Mouse (Mus musculus) heart, embryonic 15.5 days (tissue): Measurements from ENCODE around the gene Aspdh. TPM values are rescaled to one million over a fixed set of nuclear protein-coding genes. Genes with fewer than 3 reads are reported as not detected.
A peak's percentile ranks its signal among the peaks of the same experiment; 100 is the strongest.

Experiments used
- ATAC-seq: fragments of 200-750 bp; cut with Nextera tagmentation; replicated peaks from 2 replicates; pipeline ENCODE4 v1.8.0; 2017; ENCODE audit warnings: low read depth, moderate TSS enrichment; ENCODE audit not compliant: insufficient number of reproducible peaks, insufficient read depth, low FRiP score
- H3K27ac ChIP-seq: fragments of 300-500 bp; sonication (generic); 2 replicates; pipeline ENCODE4 v1.5.1; 2015; ENCODE audit warnings: mild to moderate bottlenecking, inconsistent platforms
- H3K27me3 ChIP-seq: fragments of 300-500 bp; sonication (generic); 2 replicates; pipeline ENCODE4 v1.6.1; 2015; ENCODE audit warnings: inconsistent platforms
- H3K36me3 ChIP-seq: fragments of 300-500 bp; sonication (generic); 2 replicates; pipeline ENCODE4 v1.6.1; 2015; ENCODE audit warnings: mild to moderate bottlenecking, inconsistent platforms
- H3K4me1 ChIP-seq: fragments of 300-500 bp; sonication (generic); replicated peaks from 2 replicates; pipeline ENCODE4 v1.6.1; 2015; ENCODE audit warnings: inconsistent platforms
- H3K4me2 ChIP-seq: fragments of 300-500 bp; sonication (generic); 2 replicates; pipeline ENCODE4 v1.6.1; 2015; ENCODE audit warnings: inconsistent platforms, mild to moderate bottlenecking, moderate library complexity
- H3K4me3 ChIP-seq: fragments of 300-500 bp; sonication (generic); 2 replicates; pipeline ENCODE4 v1.5.1; 2015; ENCODE audit warnings: mild to moderate bottlenecking, inconsistent platforms
- H3K9ac ChIP-seq: fragments of 300-500 bp; sonication (generic); 2 replicates; pipeline ENCODE4 v1.6.1; 2015; ENCODE audit warnings: mild to moderate bottlenecking, inconsistent platforms
- H3K9me3 ChIP-seq: fragments of 300-500 bp; sonication (generic); replicated peaks from 2 replicates; pipeline ENCODE4 v1.6.1; 2016; ENCODE audit warnings: inconsistent platforms
- WGBS: fragments of 180-500 bp; shearing (Covaris S2); methylation state at CpG from one replicate; pipeline ENCODE4 v1.1.7; 2015; ENCODE audit warnings: mixed read lengths; 5-methylcytosine and 5-hydroxymethylcytosine counted together
- polyA plus RNA-seq: library from polyadenylated mRNA; unstranded; fragments of >200 nt; fragmentation: Nextera tagmentation; extraction: Ambion mirVana; gene quantifications from 2 replicates; pipeline ENCODE4 v1.2.1, GENCODE M21; 2015

The Aspdh gene
- polyA plus RNA-seq, 1 experiment from 2014 or later: 0.43 TPM

- Histone ChIP-seq H3K4me3 (no peak overlapping the region), H3K4me1 (peaks cover 49% of the 10 kb centered on the region), H3K4me2 (no peak overlapping the region), H3K9ac (no peak overlapping the region), H3K27ac (peak overlapping the region; percentile 19; the same call in 1 of the 2 replicates), H3K27me3 (peaks cover 49% of the 10 kb centered on the region), H3K9me3 (no peaks in the 10 kb centered on the region), H3K36me3 (0 out of 2 replicates have a peak, but pooled peaks cover 3% of the 10 kb centered on the region)
- 30% methylated on average over 12 of the region's 12 CpGs for WGBS
- ATAC-seq: no peak
Measured at GRCm38 (mm10) chr7:44446070-44446855, 18.9 kb upstream of the Aspdh start.

DNA sequence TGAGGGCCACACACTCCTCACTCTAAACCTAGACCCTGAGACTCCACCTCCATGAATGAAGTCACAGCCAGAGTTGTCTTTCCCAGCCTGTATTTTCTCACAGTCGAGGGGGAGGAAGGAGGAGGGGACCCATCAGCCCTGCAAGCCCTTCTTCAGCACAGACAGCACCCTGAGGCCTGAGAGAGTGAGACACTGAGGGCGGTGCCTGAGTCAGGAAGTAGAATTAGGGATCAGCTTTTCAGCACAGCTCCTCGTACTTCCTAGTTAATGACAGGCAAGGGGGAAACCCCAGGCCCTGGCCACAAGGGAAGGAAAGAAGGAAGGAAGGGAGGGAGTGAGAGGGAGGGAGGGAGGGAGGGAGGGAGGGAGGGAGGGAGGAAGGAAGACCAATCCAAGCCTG, 11.9 kb upstream of the Aspdh start:
- no peak overlapping the region for H3K4me3 ChIP-seq
- no peaks in the 10 kb centered on the region for H3K36me3 ChIP-seq
- no peaks in the 10 kb centered on the region for H3K9me3 ChIP-seq
- H3K9ac ChIP-seq: peak overlapping the region; percentile 31; the same call in 1 of the 2 replicates
- no peak overlapping the region; the same call in 1 of the 2 replicates for H3K27ac ChIP-seq
- ATAC-seq: peak; percentile 38; the same call in 1 of the 2 replicates
- 21% methylated on average over 3 of the region's 3 CpGs for WGBS
- H3K4me1 ChIP-seq: peaks cover 6% of the 10 kb centered on the region
- H3K27me3 ChIP-seq: no peaks in the 10 kb centered on the region
- no peak overlapping the region for H3K4me2 ChIP-seq

DNA sequence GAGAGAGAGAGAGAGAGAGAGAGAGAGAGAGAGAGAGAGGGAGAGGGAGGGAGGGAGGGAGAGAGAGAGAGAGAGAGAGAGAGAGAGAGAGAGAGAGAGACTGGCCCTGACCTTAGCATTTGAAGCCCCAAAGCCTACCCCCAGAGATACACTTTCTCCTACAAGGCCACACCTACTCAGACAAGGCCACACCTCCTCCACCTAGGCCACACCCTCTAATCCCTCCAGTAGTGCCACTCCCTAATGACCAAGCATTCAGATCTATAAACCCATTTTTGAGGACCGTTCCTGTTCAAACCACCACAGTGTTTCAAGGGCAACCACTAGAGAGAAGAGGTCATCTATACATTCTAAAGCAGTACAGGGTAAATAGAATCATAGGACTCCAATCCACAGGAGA, 8.9 kb upstream of the Aspdh start:
- no peak overlapping the region for H3K9ac ChIP-seq
- 86% methylated on average over 1 of the region's 1 CpGs for WGBS
- no peak for ATAC-seq

GRCm38 (mm10) chr7:44460067-44460466, 5.1 kb upstream of the Aspdh start:
- no peak overlapping the region for H3K9ac ChIP-seq
- no peak for ATAC-seq
- H3K4me1 ChIP-seq: peaks cover 15% of the 10 kb centered on the region
- no peak overlapping the region for H3K4me3 ChIP-seq
- H3K27me3 ChIP-seq: peaks cover 47% of the 10 kb centered on the region
- no peak overlapping the region for H3K4me2 ChIP-seq
- peaks cover 9% of the 10 kb centered on the region; the same call in 1 of the 2 replicates for H3K36me3 ChIP-seq
- H3K9me3 ChIP-seq: no peaks in the 10 kb centered on the region; the same call in 1 of the 2 replicates
- 71% methylated on average over 6 of the region's 6 CpGs for WGBS
- H3K27ac ChIP-seq: no peak overlapping the region

More for the DNA sequence above, 8.9 kb upstream of the Aspdh start:
- Histone ChIP-seq H3K4me2 (no peak overlapping the region), H3K4me1 (peaks cover 6% of the 10 kb centered on the region), H3K9me3 (no peaks in the 10 kb centered on the region; the same call in 1 of the 2 replicates), H3K36me3 (peaks cover 2% of the 10 kb centered on the region; the same call in 1 of the 2 replicates), H3K4me3 (no peak overlapping the region), H3K27ac (no peak overlapping the region), H3K27me3 (peaks cover 22% of the 10 kb centered on the region)

DNA sequence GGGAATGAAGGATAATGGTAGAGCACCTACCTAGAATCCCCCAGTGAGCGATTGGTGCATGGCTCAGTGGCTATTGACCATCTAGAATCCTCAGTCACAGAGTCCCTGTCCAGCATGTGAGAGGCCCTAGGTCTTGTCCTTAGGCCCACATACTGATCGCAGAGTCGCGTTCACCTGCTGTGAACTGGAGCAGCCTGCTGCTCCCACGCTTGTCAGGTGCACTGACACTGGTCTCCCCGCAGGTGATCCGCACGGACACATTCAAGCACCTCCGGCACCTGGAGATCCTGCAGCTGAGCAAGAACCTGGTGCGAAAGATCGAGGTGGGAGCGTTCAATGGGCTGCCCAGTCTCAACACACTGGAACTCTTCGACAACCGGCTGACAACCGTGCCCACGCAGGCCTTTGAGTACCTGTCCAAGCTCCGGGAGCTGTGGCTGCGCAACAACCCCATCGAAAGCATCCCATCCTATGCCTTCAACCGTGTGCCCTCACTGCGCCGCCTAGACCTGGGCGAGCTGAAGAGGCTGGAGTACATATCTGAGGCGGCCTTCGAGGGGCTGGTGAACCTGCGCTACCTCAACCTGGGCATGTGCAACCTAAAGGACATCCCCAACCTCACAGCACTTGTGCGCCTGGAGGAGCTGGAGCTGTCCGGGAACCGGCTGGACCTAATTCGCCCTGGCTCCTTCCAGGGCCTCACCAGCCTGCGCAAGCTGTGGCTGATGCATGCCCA, 4.3 kb upstream of the Aspdh start:
- Histone ChIP-seq H3K27me3 (peaks cover 47% of the 10 kb centered on the region), H3K4me2 (no peak overlapping the region), H3K4me3 (no peak overlapping the region), H3K4me1 (peaks cover 15% of the 10 kb centered on the region), H3K36me3 (peaks cover 9% of the 10 kb centered on the region; the same call in 1 of the 2 replicates), H3K27ac (no peak overlapping the region), H3K9me3 (no peaks in the 10 kb centered on the region; the same call in 1 of the 2 replicates), H3K9ac (no peak overlapping the region)
- no peak for ATAC-seq
- WGBS: 80% methylated on average over 31 of the region's 31 CpGs

- WGBS: 62% methylated on average over 57 of the region's 57 CpGs
- H3K4me1 ChIP-seq: peaks cover 15% of the 10 kb centered on the region
- H3K9ac ChIP-seq: no peak overlapping the region
- peaks cover 9% of the 10 kb centered on the region; the same call in 1 of the 2 replicates for H3K36me3 ChIP-seq
- no peak for ATAC-seq
- H3K27me3 ChIP-seq: peaks cover 47% of the 10 kb centered on the region
- no peaks in the 10 kb centered on the region; the same call in 1 of the 2 replicates for H3K9me3 ChIP-seq
- H3K27ac ChIP-seq: no peak overlapping the region
- H3K4me2 ChIP-seq: no peak overlapping the region
- no peak overlapping the region for H3K4me3 ChIP-seq
Measured at GRCm38 (mm10) chr7:44461503-44462217, 3.5 kb upstream of the Aspdh start.

GRCm38 (mm10) chr7:44462218-44463055, 2.8 kb upstream of the Aspdh start:
- Histone ChIP-seq H3K9me3 (no peaks in the 10 kb centered on the region; the same call in 1 of the 2 replicates), H3K4me1 (peaks cover 22% of the 10 kb centered on the region), H3K9ac (0 out of 2 replicates have a peak overlapping the region, but pooled peaks have one; percentile 43), H3K27ac (no peak overlapping the region), H3K36me3 (peaks cover 9% of the 10 kb centered on the region; the same call in 1 of the 2 replicates), H3K4me2 (peak overlapping the region; percentile 55), H3K27me3 (peaks cover 47% of the 10 kb centered on the region), H3K4me3 (peak overlapping the region; percentile 32)
- 24% methylated on average over 77 of the region's 77 CpGs for WGBS
- no peak for ATAC-seq

DNA sequence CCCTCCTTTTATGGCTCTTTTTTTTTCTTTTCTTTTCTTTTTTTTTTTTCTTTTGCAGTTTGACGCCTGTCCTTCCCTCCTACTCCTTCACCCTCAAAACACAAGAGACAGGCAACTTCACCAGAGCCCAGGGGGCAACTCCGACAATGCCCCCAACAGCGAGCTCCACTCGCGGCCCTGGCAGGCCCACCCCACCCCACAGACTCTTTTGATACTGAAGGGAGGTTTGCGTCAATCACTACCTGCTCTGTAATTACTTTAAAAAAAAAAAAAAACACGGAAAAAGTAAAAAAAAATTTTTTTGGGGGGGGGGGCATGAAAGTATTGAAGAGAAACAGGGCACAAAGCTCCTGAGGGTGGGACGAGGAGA, 2.1 kb upstream of the Aspdh start:
- no peak for ATAC-seq
- WGBS: 31% methylated on average over 8 of the region's 8 CpGs
- H3K27ac ChIP-seq: no peak overlapping the region
- H3K36me3 ChIP-seq: peaks cover 9% of the 10 kb centered on the region; the same call in 1 of the 2 replicates
- peak overlapping the region; percentile 55; the same call in 1 of the 2 replicates for H3K4me2 ChIP-seq
- peaks cover 47% of the 10 kb centered on the region for H3K27me3 ChIP-seq
- peaks cover 24% of the 10 kb centered on the region for H3K4me1 ChIP-seq
- H3K9me3 ChIP-seq: no peaks in the 10 kb centered on the region; the same call in 1 of the 2 replicates
- peak overlapping the region; percentile 32; the same call in 1 of the 2 replicates for H3K4me3 ChIP-seq
- H3K9ac ChIP-seq: no peak overlapping the region

DNA sequence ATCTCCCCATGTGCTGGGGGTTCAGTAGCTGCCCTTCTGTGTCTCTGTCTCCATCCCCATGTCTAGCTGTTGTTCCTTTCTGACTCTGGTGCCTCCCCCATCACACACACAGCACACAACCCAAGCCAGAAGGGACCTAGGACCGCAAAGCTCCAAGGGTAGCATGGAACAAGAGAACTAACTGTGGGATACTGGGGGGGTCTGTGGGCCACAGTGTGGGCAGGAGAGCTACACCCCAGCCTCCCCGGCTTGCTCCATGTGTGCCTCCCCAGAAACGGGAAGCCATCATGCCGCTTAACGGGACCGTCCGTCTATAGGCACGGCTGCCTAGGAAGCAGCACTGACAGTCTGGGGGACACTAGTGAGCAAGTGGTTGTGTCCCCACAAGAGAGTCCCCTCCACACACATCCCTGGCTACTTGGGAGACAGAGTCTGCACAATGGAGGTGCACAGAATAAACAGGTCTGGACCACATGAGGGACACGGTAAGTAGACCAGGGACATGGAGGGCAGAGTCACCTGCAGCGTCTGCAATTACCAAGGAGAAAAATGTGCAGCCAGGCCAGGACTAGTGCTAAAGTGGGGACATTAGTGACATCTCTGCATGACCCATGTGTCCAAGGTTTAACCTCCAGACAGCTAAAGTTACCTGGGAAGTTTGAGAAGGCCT, 1.5 kb upstream of the Aspdh start:
- ATAC-seq: no peak
- no peak overlapping the region for H3K27ac ChIP-seq

DNA sequence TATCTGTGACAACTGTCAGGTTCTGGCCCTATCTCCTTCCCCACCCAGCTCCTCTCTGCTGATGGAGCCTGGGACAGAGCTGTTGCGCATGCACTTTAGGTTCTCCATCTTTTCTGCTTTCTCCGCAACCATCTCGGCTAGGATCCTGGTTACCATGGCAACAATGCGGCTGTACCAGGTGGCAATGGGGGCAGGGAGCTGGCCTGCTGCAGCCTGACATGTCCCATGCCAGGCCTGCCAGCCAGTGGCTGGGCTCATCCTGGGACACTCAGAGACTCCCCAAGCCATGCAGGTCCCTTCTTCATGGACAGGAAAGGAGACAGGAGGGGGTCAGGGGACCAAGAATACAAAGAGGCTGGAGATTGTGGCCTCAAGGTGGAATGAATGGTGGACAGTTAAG, 680 bp upstream of the Aspdh start:
- no peaks in the 10 kb centered on the region for H3K9me3 ChIP-seq
- no peak overlapping the region for H3K4me3 ChIP-seq
- no peak overlapping the region for H3K4me2 ChIP-seq
- no peak for ATAC-seq
- peaks cover 42% of the 10 kb centered on the region for H3K27me3 ChIP-seq
- peaks cover 9% of the 10 kb centered on the region; the same call in 1 of the 2 replicates for H3K36me3 ChIP-seq
- H3K27ac ChIP-seq: no peak overlapping the region
- 37% methylated on average over 4 of the region's 4 CpGs for WGBS
- H3K4me1 ChIP-seq: peaks cover 37% of the 10 kb centered on the region
- H3K9ac ChIP-seq: no peak overlapping the region

More for the DNA sequence above, 1.5 kb upstream of the Aspdh start:
- no peak overlapping the region for H3K4me2 ChIP-seq
- H3K9me3 ChIP-seq: no peaks in the 10 kb centered on the region; the same call in 1 of the 2 replicates
- no peak overlapping the region for H3K4me3 ChIP-seq
- WGBS: 82% methylated on average over 10 of the region's 10 CpGs
- peaks cover 9% of the 10 kb centered on the region; the same call in 1 of the 2 replicates for H3K36me3 ChIP-seq
- H3K27me3 ChIP-seq: peaks cover 47% of the 10 kb centered on the region
- peaks cover 29% of the 10 kb centered on the region for H3K4me1 ChIP-seq
- no peak overlapping the region for H3K9ac ChIP-seq
